ENCODE assay signal across 9 mouse cellular contexts in the genomic region with DNA sequence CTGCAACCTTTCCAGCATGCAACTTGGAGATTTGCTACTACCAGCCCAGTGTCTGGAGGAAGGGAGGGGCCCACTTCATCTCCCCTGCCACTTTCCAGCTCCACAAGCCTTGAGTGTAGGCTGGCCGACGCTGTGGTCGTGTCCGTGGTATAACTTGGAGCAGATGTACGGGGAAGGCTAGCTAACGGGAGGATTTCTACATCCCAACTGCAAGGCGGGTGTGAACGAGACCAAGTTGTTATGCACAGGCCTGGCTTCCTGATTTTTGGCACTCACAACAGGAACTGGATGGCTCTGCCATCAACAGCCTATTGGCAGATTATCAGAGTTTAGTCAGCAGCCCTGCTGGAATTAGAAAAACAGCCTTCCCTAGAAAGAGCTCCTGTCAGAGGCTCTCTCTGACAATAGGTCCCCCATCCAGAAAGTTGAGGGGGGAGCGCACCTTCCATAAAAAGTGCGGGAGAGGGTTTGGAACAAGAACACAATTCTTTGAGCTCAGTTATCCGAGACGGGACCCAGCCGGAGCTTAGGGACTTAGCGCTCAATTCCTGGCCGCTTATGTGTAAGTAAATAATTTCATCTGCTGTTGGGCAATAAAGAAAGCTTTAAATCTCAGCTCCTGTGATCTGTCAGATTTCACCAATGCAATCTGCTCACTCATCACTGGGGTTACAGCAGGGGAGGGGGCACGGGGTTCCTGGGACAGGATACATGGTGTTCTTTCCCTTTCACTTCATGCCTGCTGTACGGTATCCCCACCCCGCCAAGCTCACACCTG.
DNase-seq lines count a peak whose midpoint lies in the region; ATAC-seq and TF ChIP-seq lines count a peak whose summit lies in the region.
"Had no signal": no experiment of that assay in that cellular context is flagged by ENCODE, and none has a peak within 500 bp of the region (broad histone marks: within the 10 kb centered on the region; RNA-seq: fewer than 3 reads in every experiment).

No protein-coding gene starts in this region.

- H3K4me2 ChIP-seq in forebrain, embryonic 15.5 days (replicated peaks), result peak overlapping the region; percentile 15
- H3K4me2 ChIP-seq in neural tube, embryonic 12.5 days (replicated peaks), result peak overlapping the region; percentile 31

- peak overlapping the region; percentile 86 for H3K27ac ChIP-seq in forebrain, embryonic 15.5 days (replicated peaks)
- H3K27ac ChIP-seq in neural tube, embryonic 12.5 days, result peak overlapping the region; percentile 50; the same call in 1 of the 2 replicates
- H3K27ac ChIP-seq in heart, adult 2 months, result no peak overlapping the region

- DNase-seq in cerebellum, adult 11-12 months, result peak; percentile 23
- DNase-seq in cerebellum, adult 11 months, result no peak
- DNase-seq in layer of hippocampus, postnatal 14 days (ENCODE audit: low spot score in 2 of 2), result peak; percentile 69 to 87
- no peak for DNase-seq in heart, adult 2 months
- DNase-seq: liver, postnatal 0 days had no signal

- peaks cover 56% of the 10 kb centered on the region for H3K4me1 ChIP-seq in forebrain, embryonic 15.5 days
- peaks cover 51% of the 10 kb centered on the region for H3K4me1 ChIP-seq in neural tube, embryonic 12.5 days
- peaks cover 1% of the 10 kb centered on the region; the same call in 1 of the 2 replicates for H3K4me1 ChIP-seq in heart, adult 2 months (ENCODE audit: control insufficient read depth, insufficient read depth, low read length)

- H3K36me3 ChIP-seq in forebrain, embryonic 15.5 days, result no peaks in the 10 kb centered on the region
- H3K36me3 ChIP-seq in neural tube, embryonic 12.5 days, result no peaks in the 10 kb centered on the region
- H3K36me3 ChIP-seq in heart, adult 2 months (ENCODE audit: control insufficient read depth, insufficient read depth, low read length), result no peaks in the 10 kb centered on the region

- H3K4me3 ChIP-seq in forebrain, embryonic 15.5 days, result no peak overlapping the region
- no peak overlapping the region for H3K4me3 ChIP-seq in neural tube, embryonic 12.5 days
- H3K4me3 ChIP-seq in heart, adult 2 months, result no peak overlapping the region

- WGBS in forebrain, embryonic 15.5 days, result 27% methylated on average over 18 of the region's 18 CpGs
- WGBS in neural tube, embryonic 12.5 days, result 63% methylated on average over 18 of the region's 18 CpGs
- WGBS in heart, adult 2 months, result 44% methylated on average over 18 of the region's 18 CpGs

- intact Hi-C loops in heart, adult 2 months (cut with DNase I), result loop anchor here (2.0 to 10.0 kb wide), 4 partner anchors 109 to 1077 kb away; no protein-coding TSS in a partner anchor

- H3K9me3 ChIP-seq in forebrain, embryonic 15.5 days, result no peaks in the 10 kb centered on the region
- H3K9me3 ChIP-seq in neural tube, embryonic 12.5 days, result no peaks in the 10 kb centered on the region

- ATAC-seq in forebrain, embryonic 15.5 days (replicated peaks), result peak; percentile 44
- no peak for ATAC-seq in neural tube, embryonic 12.5 days (ENCODE audit: low FRiP score, low read depth)
- ATAC-seq in inflammation-experienced regulatory T-cells, adult 6 months, result no peak
- no peak for ATAC-seq in monocyte, adult 5-6 weeks (replicated peaks; ENCODE audit: insufficient number of reproducible peaks, low FRiP score, low TSS enrichment, poor library complexity, severe bottlenecking)
- ATAC-seq: liver, postnatal 0 days had no signal

- no peaks in the 10 kb centered on the region for H3K79me2 ChIP-seq in heart, adult 2 months (replicated peaks; ENCODE audit: control insufficient read depth, insufficient read depth, low read length)

- no peak for TF ChIP-seq CTCF in heart, adult 2 months (IDR thresholded peaks at IDR 0.05)

- TF ChIP-seq EP300 in heart, adult 2 months (IDR thresholded peaks at IDR 0.05; ENCODE audit: insufficient read depth, low read depth, low read length), result no peak

- no peaks in the 10 kb centered on the region for H3K27me3 ChIP-seq in forebrain, embryonic 15.5 days
- H3K27me3 ChIP-seq in neural tube, embryonic 12.5 days (replicated peaks), result no peaks in the 10 kb centered on the region
- no peaks in the 10 kb centered on the region for H3K27me3 ChIP-seq in heart, adult 2 months (ENCODE audit: control insufficient read depth, insufficient read depth, low read length)

- H3K9ac ChIP-seq in forebrain, embryonic 15.5 days (replicated peaks), result no peak overlapping the region
- H3K9ac ChIP-seq in neural tube, embryonic 12.5 days, result 0 out of 2 replicates have a peak overlapping the region, but pooled peaks have one; percentile 2
- H3K9ac ChIP-seq in heart, adult 2 months (ENCODE audit: low read depth, low read length), result no peak overlapping the region
- H3K9ac ChIP-seq: liver, postnatal 0 days had no signal

- TF ChIP-seq POLR2A in heart, adult 2 months (IDR thresholded peaks at IDR 0.05; ENCODE audit: insufficient read depth, low read depth, low read length), result no peak

Comparison
In these comparisons a context has a peak if more than half of its experiments do, and no peak if none do; other contexts are left out.
1. DNase-seq: peak in cerebellum, adult 11-12 months (single experiment) and layer of hippocampus, postnatal 14 days (2 of 2); none in cerebellum, adult 11 months (single experiment) and heart, adult 2 months (0 of 2).